Mouse (Mus musculus) spleen, adult 2 months (tissue): ENCODE data around the gene Nrxn3.

ENCODE experiments used
- CTCF ChIP-seq: fragments of 200-500 bp; IDR thresholded peaks from 2 replicates; pipeline ENCODE4 v1.5.1; 2011; ENCODE audit warnings: mild to moderate bottlenecking, inconsistent platforms; ENCODE audit not compliant: insufficient read depth, insufficient read length, insufficient replicate concordance; ENCODE audit errors: extremely low read depth
- POLR2A ChIP-seq: fragments of 200-500 bp; IDR thresholded peaks from 2 replicates; pipeline ENCODE4 v1.6.1; 2011; ENCODE audit warnings: low read depth, low read length, inconsistent platforms

DNA sequence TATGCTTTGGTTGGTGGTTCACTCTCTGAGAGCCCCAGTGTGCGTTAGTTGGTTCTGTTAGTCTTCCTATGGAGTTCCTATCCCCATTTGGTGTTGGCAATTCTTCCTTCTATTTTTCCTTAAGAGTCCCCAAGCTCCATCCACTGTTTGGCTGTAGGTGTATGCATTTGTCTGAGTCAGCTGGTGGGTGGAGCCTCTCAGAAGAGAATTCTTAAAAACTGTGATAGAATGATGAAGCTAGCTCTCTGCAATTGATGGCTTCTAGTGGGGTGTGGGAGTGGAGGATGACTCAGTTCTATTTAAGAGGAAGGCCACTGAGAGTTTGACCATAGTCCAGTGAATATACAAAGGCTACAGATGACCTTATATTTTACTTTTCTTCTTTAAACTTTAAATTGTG is 1067.3 kb downstream of the Nrxn3 start:
- TF ChIP-seq CTCF (no peak), POLR2A (no peak)
